Mouse (Mus musculus): Measurements from ENCODE around the gene Crk.

- TF ChIP-seq POLR2A (IDR thresholded peaks at IDR 0.05; ENCODE audit: control insufficient read depth, extremely low read depth, insufficient read depth, low read length, poor library complexity): no peak
- no peak for TF ChIP-seq CTCF (IDR thresholded peaks at IDR 0.05; ENCODE audit: borderline replicate concordance, control insufficient read depth, extremely low read depth, insufficient read depth, low read length, poor library complexity)
Observed at GRCm38 (mm10) chr11:75689977-75690376, 10.9 kb downstream of the Crk start.

All from thymus, adult 2 months (tissue).